Mouse (Mus musculus) ES-Bruce4 (cell line): Measurements from ENCODE around the gene Sez6l2.

Experiments used
- CTCF ChIP-seq: IDR thresholded peaks from one replicate; pipeline ENCODE4 v1.8.1; 2011; ENCODE audit warnings: low read depth, low read length
- EP300 ChIP-seq: IDR thresholded peaks from 2 replicates; pipeline ENCODE4 v1.6.1; 2011; ENCODE audit warnings: low read depth, low read length; ENCODE audit not compliant: insufficient read depth
- POLR2A ChIP-seq: IDR thresholded peaks from one replicate; pipeline ENCODE4 v1.8.1; 2011; ENCODE audit warnings: low read length; ENCODE audit not compliant: insufficient read depth

DNA sequence TGATC lies 65.9 kb downstream of the Sez6l2 start, which contains the start of gene Pagr1b:
- TF ChIP-seq CTCF: no peak
- no peak for TF ChIP-seq POLR2A
- no peak for TF ChIP-seq EP300
